Mouse (Mus musculus): Measurements from ENCODE around the gene 1700017B05Rik. TPM values are rescaled to one million over a fixed set of nuclear protein-coding genes. Genes with fewer than 3 reads are reported as not detected.
"Not testable (repeated sequence)": the region's sequence is repeated elsewhere in the genome, so short reads cannot be mapped to it uniquely, and the experiment has no call there.

1700017B05Rik gene
- polyA plus RNA-seq, 1 experiment from 2014 or later: 24.6 TPM

DNA sequence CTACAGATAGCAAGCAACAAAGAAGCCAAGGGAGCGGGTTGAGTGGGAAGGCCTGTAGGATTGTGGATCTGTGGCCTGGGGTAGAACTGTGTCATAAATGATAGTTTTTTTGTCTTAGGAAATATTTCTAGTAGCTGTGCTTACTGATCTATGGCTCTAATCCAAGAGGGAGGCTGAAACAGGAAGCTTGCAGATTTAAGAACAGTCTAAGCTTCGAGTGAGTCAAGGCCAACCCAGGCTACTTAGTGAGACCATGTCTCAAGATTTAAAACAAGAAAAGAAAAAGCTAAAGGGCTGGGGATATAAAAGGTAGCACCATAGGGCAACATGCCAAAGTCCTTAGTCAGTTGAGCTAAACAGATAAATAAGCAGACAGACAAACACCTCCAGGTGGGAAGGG lies 24.2 kb downstream of the 1700017B05Rik start:
- H3K4me1 ChIP-seq: no peaks in the 10 kb centered on the region
- ATAC-seq (replicated peaks; ENCODE audit: low FRiP score): no peak
- no peak overlapping the region for H3K27ac ChIP-seq
- H3K9ac ChIP-seq: no peak overlapping the region
- H3K4me3 ChIP-seq (replicated peaks): no peak overlapping the region
- 85% methylated on average over 2 of the region's 2 CpGs for WGBS
- no peaks in the 10 kb centered on the region for H3K9me3 ChIP-seq (replicated peaks)
- H3K36me3 ChIP-seq: no peaks in the 10 kb centered on the region
- H3K4me2 ChIP-seq: no peak overlapping the region
- H3K27me3 ChIP-seq: no peaks in the 10 kb centered on the region

GRCm38 (mm10) chr9:57237705-57238104 lies 24.7 kb downstream of the 1700017B05Rik start:
- Histone ChIP-seq H3K36me3 (no peaks in the 10 kb centered on the region), H3K9me3 (replicated peaks) (no peaks in the 10 kb centered on the region), H3K27ac (no peak overlapping the region), H3K27me3 (no peaks in the 10 kb centered on the region), H3K4me2 (no peak overlapping the region), H3K4me3 (replicated peaks) (no peak overlapping the region), H3K9ac (no peak overlapping the region), H3K4me1 (no peaks in the 10 kb centered on the region)
- no peak for ATAC-seq (replicated peaks; ENCODE audit: low FRiP score)
- WGBS: 82% methylated on average over 5 of the region's 5 CpGs

DNA sequence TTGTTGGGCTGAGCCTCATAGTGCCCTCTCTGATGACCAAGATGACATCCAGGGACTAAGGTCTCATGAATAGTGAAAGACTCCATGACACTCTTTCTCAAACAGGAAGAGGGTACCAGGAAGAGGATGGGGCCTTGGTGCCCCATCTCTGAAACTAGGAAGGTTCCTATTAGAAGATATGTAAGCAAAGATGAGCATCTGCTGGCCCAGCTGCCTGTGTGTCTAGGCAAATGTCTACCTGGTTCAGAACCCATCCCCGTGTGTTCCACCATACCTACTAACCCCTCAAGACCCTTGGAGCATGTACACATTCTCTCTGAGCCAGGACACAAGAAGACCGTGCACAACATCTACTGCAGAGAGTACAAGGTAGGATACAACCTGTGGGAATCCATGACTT lies 26.2 kb downstream of the 1700017B05Rik start, which contains the start of gene Trcg1:
Gene Trcg1, plus strand, starts transcription at position 301 of the 400 bp plus-strand sequence.
- Histone ChIP-seq H3K36me3 (no peaks in the 10 kb centered on the region), H3K9me3 (replicated peaks) (no peaks in the 10 kb centered on the region), H3K9ac (no peak within 1 kb of the TSS), H3K4me1 (no peaks in the 10 kb centered on the region), H3K27ac (no peak within 1 kb of the TSS), H3K27me3 (no peaks in the 10 kb centered on the region), H3K4me3 (replicated peaks) (no peak within 1 kb of the TSS), H3K4me2 (no peak within 1 kb of the TSS)
- no peak for ATAC-seq (replicated peaks; ENCODE audit: low FRiP score)
- WGBS: 91% methylated on average over 2 of the region's 2 CpGs

GRCm38 (mm10) chr9:57233767-57234166 lies 28.6 kb downstream of the 1700017B05Rik start:
- Histone ChIP-seq H3K27me3 (no peaks in the 10 kb centered on the region), H3K9me3 (replicated peaks) (no peaks in the 10 kb centered on the region), H3K4me2 (no peak overlapping the region), H3K4me3 (replicated peaks) (no peak overlapping the region), H3K36me3 (no peaks in the 10 kb centered on the region), H3K4me1 (peaks cover 16% of the 10 kb centered on the region), H3K9ac (no peak overlapping the region), H3K27ac (no peak overlapping the region)
- 85% methylated on average over 3 of the region's 3 CpGs for WGBS
- ATAC-seq (replicated peaks; ENCODE audit: low FRiP score): no peak

GRCm38 (mm10) chr9:57233142-57233541 lies 29.3 kb downstream of the 1700017B05Rik start:
- no peak for ATAC-seq (replicated peaks; ENCODE audit: low FRiP score)
- no peak overlapping the region for H3K4me2 ChIP-seq

DNA sequence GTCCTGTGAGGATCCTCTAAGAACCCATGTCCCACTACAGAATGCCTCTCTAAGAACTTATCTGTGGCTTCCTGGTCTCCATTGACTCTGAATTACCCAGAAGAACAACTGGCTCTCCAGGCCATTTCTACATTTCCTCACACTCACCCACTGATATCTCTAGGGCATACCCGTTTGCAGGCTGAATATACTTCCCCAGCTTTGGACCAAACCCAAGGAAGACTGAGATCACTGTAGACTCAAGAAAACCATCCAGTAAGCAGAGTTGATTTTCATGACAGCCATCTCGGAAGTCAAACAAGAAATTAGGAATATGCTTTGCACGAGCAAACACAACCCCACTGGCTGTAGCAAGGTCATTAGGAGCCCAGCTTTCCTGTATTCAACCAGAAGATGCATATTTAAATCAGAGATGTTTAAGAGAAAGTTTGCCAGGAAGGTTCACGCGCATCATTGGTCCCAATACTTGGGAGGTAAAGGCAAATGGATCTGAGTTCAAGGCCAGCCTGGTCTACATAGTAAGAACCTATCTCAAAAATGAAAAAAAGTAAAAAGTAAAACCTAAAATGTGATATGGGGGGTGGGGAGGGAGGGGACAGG lies 30.0 kb downstream of the 1700017B05Rik start:
- Histone ChIP-seq H3K4me1 (peaks cover 16% of the 10 kb centered on the region), H3K27me3 (no peaks in the 10 kb centered on the region), H3K36me3 (no peaks in the 10 kb centered on the region), H3K4me2 (no peak overlapping the region), H3K4me3 (replicated peaks) (no peak overlapping the region), H3K9me3 (replicated peaks) (no peaks in the 10 kb centered on the region), H3K27ac (no peak overlapping the region), H3K9ac (no peak overlapping the region)
- no peak for ATAC-seq (replicated peaks; ENCODE audit: low FRiP score)
- 92% methylated on average over 5 of the region's 5 CpGs for WGBS

More at GRCm38 (mm10) chr9:57233142-57233541, 29.3 kb downstream of the 1700017B05Rik start:
- no peaks in the 10 kb centered on the region for H3K27me3 ChIP-seq
- no peaks in the 10 kb centered on the region for H3K36me3 ChIP-seq
- no peak overlapping the region for H3K4me3 ChIP-seq (replicated peaks)
- no peak overlapping the region for H3K9ac ChIP-seq
- H3K9me3 ChIP-seq (replicated peaks): no peaks in the 10 kb centered on the region
- H3K27ac ChIP-seq: no peak overlapping the region
- H3K4me1 ChIP-seq: peaks cover 16% of the 10 kb centered on the region
- WGBS: 83% methylated on average over 6 of the region's 6 CpGs

GRCm38 (mm10) chr9:57231536-57232255 lies 30.7 kb downstream of the 1700017B05Rik start:
- H3K9ac ChIP-seq: no peak overlapping the region
- no peak overlapping the region for H3K4me2 ChIP-seq
- peaks cover 16% of the 10 kb centered on the region for H3K4me1 ChIP-seq
- WGBS: 79% methylated on average over 8 of the region's 8 CpGs
- H3K27ac ChIP-seq: no peak overlapping the region
- H3K36me3 ChIP-seq: no peaks in the 10 kb centered on the region
- no peaks in the 10 kb centered on the region for H3K9me3 ChIP-seq (replicated peaks)
- no peaks in the 10 kb centered on the region for H3K27me3 ChIP-seq
- no peak for ATAC-seq (replicated peaks; ENCODE audit: low FRiP score)
- H3K4me3 ChIP-seq (replicated peaks): no peak overlapping the region

DNA sequence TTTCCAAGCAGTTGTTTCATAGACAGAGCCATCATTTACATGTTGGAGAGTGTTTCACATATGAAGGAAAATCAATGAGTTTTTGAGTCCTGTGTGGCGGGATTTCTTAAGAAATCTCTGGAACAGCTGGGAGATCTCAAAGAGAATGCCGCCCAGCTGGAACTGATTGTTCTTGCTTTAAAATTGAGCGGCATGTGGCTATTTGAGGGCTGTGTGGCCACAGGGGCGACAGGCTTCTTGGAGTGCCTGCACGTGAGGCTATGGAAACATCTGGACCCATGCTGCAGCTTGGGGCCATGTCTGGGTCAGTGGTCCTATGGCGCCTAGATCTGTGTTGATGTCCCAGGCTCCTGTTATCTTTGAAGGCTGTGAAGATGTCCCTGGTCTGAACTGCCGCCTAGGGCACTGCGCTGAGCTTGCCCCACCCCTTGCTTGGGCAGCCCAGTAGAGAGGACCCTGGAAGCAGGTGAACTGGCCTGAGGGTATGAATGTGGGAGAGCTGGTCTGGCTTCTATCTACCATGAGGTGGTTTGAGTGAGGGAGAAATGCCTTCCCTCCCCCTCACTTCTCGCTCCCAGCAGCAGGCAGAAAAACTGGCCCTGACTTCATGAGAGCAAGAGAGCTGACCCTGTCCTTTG lies 32.1 kb downstream of the 1700017B05Rik start:
- ATAC-seq (replicated peaks; ENCODE audit: low FRiP score): no peak
- H3K27me3 ChIP-seq: no peaks in the 10 kb centered on the region
- 37% methylated on average over 9 of the region's 9 CpGs for WGBS
- no peaks in the 10 kb centered on the region for H3K36me3 ChIP-seq
- H3K9me3 ChIP-seq (replicated peaks): no peaks in the 10 kb centered on the region
- peak overlapping the region; percentile 57 for H3K27ac ChIP-seq
- H3K4me2 ChIP-seq: no peak overlapping the region
- peaks cover 16% of the 10 kb centered on the region for H3K4me1 ChIP-seq
- no peak overlapping the region for H3K4me3 ChIP-seq (replicated peaks)
- no peak overlapping the region for H3K9ac ChIP-seq

DNA sequence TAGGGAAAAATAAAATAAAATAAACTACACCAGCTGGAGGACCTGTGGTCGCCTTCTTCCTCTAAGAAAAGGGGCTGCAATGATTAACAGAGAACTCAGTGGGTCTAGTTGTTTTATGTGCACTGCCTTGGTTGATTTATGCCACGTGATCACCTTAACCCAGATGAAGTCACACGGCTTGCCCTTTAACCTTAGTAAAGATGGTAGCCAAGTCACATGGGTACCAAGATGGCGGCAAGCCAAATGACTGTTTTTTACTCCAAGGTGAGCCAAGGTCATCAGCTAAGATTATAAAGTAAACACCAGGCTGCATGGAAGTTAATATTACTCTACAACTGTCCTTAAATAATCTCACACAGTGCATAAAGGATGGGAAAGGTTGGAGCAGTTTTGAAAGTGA lies 32.7 kb downstream of the 1700017B05Rik start:
- Histone ChIP-seq H3K4me2 (no peak overlapping the region), H3K4me1 (peaks cover 16% of the 10 kb centered on the region), H3K9me3 (replicated peaks) (no peaks in the 10 kb centered on the region), H3K4me3 (replicated peaks) (no peak overlapping the region), H3K27me3 (no peaks in the 10 kb centered on the region), H3K9ac (no peak overlapping the region), H3K27ac (peak overlapping the region; percentile 57), H3K36me3 (no peaks in the 10 kb centered on the region)
- ATAC-seq (replicated peaks; ENCODE audit: low FRiP score): no peak
- 37% methylated on average over 4 of the region's 4 CpGs for WGBS

DNA sequence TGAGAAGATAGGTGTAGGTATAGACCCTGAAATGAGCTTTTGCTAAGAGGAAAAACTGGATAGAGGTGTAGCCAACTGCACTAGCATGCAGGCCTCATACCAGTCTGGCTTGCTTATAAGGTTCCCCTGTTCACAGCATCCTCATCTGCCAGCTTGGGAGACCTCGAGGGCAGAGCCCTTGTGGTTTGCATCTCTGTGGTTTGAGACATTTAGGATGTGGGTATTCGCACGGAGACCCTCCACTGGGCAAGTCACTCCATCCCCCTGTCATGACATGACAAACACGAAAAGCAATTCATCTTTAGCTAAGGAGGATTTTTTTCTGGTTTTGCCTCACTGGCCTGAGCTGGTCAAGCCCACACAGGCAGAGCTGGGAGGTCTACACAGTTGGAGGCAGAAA lies 34.2 kb downstream of the 1700017B05Rik start:
- Histone ChIP-seq H3K27me3 (no peaks in the 10 kb centered on the region), H3K27ac (no peak overlapping the region), H3K36me3 (no peaks in the 10 kb centered on the region), H3K4me3 (replicated peaks) (no peak overlapping the region), H3K4me1 (peaks cover 16% of the 10 kb centered on the region), H3K9ac (no peak overlapping the region), H3K4me2 (no peak overlapping the region), H3K9me3 (replicated peaks) (no peaks in the 10 kb centered on the region)
- WGBS: 68% methylated on average over 4 of the region's 4 CpGs
- ATAC-seq (replicated peaks; ENCODE audit: low FRiP score): no peak

DNA sequence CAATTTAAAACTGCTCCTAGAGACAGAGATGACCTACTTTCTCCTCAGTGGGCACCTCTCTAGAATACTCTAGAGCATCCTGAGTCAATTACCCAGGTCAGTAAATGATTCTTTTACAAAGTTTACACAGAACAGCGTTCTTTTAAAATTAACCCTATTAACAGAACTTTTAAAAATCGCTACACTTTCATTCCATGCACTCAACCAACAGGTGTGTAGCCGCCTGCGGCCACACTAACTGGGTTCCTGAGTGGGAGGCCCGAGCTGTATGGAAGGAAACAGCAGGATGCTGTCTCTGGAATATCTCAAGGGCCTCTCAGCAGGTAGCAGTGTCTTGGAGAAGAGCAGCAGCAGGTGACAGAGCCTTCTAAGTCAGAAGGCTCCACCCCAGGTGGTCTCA lies 35.2 kb downstream of the 1700017B05Rik start:
- Histone ChIP-seq H3K27me3 (no peaks in the 10 kb centered on the region), H3K36me3 (no peaks in the 10 kb centered on the region), H3K9ac (no peak overlapping the region), H3K27ac (no peak overlapping the region), H3K4me2 (no peak overlapping the region), H3K4me3 (replicated peaks) (no peak overlapping the region), H3K4me1 (peaks cover 16% of the 10 kb centered on the region), H3K9me3 (replicated peaks) (no peaks in the 10 kb centered on the region)
- WGBS: 75% methylated on average over 5 of the region's 5 CpGs
- ATAC-seq (replicated peaks; ENCODE audit: low FRiP score): no peak

GRCm38 (mm10) chr9:57226628-57227122 lies 35.7 kb downstream of the 1700017B05Rik start:
- peaks cover 16% of the 10 kb centered on the region for H3K4me1 ChIP-seq
- not testable (repeated sequence) for H3K27ac ChIP-seq; H3K4me2 ChIP-seq; H3K9me3 ChIP-seq (replicated peaks); H3K36me3 ChIP-seq; H3K9ac ChIP-seq; ATAC-seq (replicated peaks; ENCODE audit: low FRiP score); H3K27me3 ChIP-seq; H3K4me3 ChIP-seq (replicated peaks)
- WGBS: 89% methylated on average over 6 of the region's 6 CpGs
